Mouse (Mus musculus) T-cell, adult 2 months (primary cell): ENCODE results near the gene Cfap43.

Source experiments
- DNase-seq: peaks from one replicate; pipeline ENCODE4 v3.0.0; 2022; ENCODE audit warnings: low spot score

The Cfap43 gene

DNA sequence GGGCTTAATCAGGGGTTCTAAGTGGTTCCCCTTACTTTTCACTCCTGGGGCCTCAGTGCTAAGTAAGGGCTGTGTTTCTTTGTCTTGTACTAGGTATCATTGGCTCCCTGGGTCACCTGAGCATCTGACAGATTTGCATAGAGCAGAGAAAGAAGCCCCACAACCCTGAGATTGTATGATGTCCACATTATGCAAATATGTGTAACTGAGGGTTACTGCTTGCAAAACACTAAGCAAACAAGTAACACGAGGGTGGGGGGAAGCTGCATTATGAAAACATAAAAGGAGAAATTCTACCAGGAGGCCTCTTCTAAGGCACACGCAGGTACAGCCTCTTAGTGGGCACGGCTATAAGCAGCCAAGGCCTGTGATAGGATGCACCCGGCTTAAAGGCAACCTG is 3.8 kb downstream of the Cfap43 start:
- DNase-seq: peak; percentile 32

GRCm38 (mm10) chr19:47914191-47914590 is 4.9 kb downstream of the Cfap43 start:
- DNase-seq: no peak

GRCm38 (mm10) chr19:47913344-47913743 is 5.7 kb downstream of the Cfap43 start:
- DNase-seq: no peak

- DNase-seq: no peak
These were observed 8.3 kb downstream of the Cfap43 start for GRCm38 (mm10) chr19:47910751-47911150.

- peak; percentile 75 for DNase-seq
These were observed 8.9 kb downstream of the Cfap43 start for GRCm38 (mm10) chr19:47910117-47910618.

DNA sequence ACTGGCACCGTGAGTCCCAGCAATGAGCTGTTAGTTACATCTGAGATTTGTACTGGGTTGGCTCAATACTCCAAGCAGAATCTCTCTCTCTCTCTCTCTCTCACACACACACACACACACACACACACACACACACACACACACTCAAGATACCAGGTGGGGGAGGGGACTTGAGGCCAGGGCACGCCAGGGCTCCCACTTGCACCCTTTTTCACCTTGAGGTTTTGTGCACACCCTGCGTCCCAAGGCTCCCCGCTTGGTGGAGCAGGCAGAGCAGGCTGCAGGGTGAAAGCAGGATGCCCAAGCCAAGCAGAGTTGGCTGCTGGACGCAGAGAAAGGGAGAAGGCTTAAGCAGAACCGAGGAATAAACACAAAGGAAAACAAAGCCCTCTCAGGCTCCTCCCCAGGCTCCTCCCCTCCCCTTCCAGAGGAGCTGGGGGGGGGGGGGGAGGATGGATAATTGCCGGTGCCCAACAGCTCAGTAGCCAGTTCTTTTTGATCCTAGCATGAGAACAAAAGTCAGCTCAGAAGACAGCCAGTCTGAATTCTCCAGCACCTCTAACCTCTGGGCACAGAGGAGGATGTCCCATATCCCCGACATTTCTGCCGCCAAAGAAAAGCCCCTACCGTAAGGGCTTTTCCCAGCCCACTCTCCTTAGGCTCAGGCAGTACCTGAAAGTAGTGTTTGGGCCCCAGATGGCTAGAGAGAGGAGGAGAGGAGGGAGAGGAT is 9.5 kb downstream of the Cfap43 start:
- DNase-seq: no peak

DNA sequence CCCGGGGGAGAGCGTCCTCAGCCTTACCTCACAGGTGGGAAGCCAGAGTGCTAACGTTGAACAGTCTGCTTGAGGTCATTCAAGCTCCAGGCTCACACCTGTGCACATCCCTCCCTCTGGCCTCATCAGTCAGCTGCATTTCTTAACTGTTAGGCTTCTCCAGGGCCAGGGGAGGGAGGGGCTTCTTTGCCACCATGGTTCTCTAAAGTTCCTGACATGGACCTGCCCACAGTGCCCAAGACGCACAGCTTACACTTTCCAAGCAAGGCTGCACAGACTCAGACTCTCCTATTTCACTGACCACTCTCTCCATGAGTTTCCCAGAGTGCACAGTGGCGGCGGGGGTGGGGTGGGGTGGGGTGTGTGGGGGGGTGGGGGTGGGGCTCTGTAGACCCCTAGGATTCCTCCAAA is 10.1 kb downstream of the Cfap43 start:
- no peak for DNase-seq

GRCm38 (mm10) chr19:47907596-47907995 is 11.5 kb downstream of the Cfap43 start:
- DNase-seq: no peak

- DNase-seq: no peak
These were observed 13.5 kb downstream of the Cfap43 start for GRCm38 (mm10) chr19:47905603-47906002.

DNA sequence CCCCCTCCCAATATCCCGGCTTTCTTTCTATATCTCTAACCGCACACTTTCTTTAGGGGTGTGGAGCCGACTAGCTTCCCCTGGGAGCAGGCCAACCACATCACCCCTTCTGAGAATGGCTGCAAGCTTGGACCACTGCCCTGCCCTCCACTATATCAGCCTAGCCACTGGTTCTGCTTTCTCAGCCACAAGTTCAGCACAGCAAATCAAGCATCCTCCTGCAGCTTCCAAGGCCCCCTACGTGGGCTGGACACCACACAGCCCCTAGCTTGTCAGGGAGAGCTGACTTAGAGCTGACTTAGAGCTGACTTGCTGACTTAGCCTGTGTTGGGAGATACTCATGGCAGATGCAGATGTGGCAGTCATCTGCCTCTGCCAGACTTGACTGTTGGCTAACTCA is 14.0 kb downstream of the Cfap43 start:
- DNase-seq: no peak

DNA sequence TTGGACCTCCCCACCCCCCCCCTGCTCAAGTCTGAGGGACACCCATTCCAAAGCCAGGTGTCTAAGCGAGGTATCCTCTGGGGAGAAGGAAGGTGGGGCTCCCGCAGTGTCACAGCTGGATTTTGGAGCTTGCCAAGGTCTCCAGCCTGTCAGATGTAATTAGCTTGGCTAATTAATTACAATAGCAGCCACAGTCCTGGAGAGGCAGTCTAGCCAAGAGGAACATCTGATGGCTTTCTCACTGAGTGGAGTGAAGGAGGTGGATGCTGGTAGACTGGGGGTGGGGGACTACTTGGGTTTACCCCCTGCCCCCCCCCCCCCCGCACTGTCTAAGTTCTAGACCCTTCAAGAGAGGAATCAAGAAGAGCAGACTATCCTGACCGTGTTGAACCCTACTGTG is 15.4 kb downstream of the Cfap43 start:
- no peak for DNase-seq

- no peak for DNase-seq
These were observed 16.5 kb downstream of the Cfap43 start for GRCm38 (mm10) chr19:47902316-47903201.

GRCm38 (mm10) chr19:47900558-47900957 is 18.5 kb downstream of the Cfap43 start:
- no peak for DNase-seq

GRCm38 (mm10) chr19:47900012-47900411 is 19.1 kb downstream of the Cfap43 start:
- no peak for DNase-seq

DNA sequence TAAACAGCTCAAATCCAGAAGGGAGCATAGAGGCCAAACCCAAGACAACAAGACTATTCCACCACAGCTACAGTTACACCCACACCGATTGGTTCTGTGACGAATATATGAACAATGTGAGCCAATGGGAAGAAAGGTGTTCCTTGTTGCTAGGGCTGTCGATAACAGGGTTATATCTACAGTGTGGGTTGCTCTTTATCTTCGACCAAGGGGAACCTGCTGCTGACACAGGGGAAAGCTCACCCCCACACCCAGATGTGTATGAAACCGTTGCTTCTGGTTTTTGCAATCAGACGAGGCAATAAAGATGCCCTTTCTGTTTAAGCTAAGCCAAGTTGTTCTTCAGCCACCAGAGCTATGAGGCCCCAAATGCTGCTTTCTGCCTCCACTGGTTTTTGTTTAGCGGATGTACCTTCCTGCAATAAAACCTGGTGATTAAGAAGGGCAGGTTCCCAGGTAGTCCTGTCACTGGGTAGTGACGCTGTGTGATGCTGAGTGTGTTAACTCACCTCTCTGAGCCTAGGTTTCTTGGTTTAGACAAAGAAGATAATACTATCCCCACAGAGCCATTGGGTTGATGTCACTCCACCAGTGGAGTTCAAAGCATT is 20.5 kb downstream of the Cfap43 start:
- no peak for DNase-seq

DNA sequence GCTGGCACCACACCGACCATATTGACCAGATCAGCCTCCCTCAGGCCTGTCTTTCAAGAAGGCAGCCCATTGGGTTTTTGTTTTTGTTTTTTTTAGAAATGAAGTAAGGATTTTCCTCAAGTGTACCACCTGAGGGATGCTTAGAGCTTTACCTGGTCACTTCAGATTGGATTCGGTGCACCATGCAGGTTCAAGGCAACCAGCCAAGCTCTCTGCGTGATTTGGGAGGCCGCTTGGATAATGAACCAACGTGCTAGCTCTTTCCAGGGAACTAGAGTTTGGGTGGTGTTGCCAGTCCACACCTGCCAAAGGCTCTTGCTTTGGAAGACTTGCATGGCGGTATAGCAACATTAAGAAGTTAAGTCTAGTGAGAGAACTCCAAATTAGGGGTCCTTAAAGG is 26.0 kb downstream of the Cfap43 start:
- DNase-seq: no peak

DNA sequence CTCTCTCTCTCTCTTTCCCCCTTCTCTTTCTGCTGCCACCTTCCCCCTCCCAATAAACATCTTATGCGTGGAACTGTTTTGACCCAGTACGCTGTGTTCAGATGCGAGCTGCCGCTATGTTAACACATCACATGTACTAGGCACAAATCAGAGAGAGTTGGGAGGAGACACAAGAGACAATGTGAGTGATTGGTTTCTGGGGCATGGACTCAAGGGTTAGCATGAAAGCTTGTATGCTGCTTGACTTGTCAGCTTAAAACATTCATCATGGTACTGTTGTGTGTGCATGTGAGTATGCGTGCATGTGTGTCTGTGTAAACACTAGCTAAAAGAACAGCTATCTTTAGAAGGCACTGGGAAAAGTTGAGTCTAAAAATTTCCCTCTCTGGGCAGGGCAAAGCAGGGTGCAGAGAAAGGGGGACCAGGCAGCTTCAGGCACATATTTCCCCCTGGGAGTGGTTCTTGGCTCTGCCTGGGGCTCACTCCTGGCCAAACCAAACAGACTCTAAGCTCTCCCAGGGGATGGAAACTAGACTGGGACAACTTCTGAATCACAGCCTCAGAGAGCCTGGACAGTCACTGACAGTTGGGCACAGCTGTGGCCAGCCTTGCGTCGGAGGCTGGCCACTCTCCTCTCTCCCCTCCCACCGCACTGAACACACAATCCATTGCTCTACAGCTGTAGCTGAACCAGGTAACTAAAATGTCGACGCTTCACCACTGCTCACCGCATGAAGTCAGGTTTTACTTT is 27.4 kb downstream of the Cfap43 start:
- no peak for DNase-seq

GRCm38 (mm10) chr19:47890489-47891130 is 28.5 kb downstream of the Cfap43 start:
- peak; percentile 35 for DNase-seq

GRCm38 (mm10) chr19:47888037-47888436 is 31.1 kb downstream of the Cfap43 start:
- peak; percentile 71 for DNase-seq

- peak; percentile 66 for DNase-seq
These were observed 31.7 kb downstream of the Cfap43 start for GRCm38 (mm10) chr19:47887417-47887816.

GRCm38 (mm10) chr19:47886617-47887016 is 32.5 kb downstream of the Cfap43 start:
- DNase-seq: no peak
